Mouse (Mus musculus) kidney, embryonic 15.5 days (tissue): Measurements from ENCODE around the gene Chp1. TPM values are rescaled to one million over a fixed set of nuclear protein-coding genes. Genes with fewer than 3 reads are reported as not detected.

Experiments
- ATAC-seq: fragments of 200-750 bp; cut with Nextera tagmentation; replicated peaks from 2 replicates; pipeline ENCODE4 v1.8.0; 2017; ENCODE audit warnings: moderate TSS enrichment; ENCODE audit not compliant: low FRiP score
- H3K27ac ChIP-seq: fragments of 300-500 bp; sonication (generic); 2 replicates; pipeline ENCODE4 v1.5.1; 2015; ENCODE audit warnings: mild to moderate bottlenecking, inconsistent platforms
- H3K27me3 ChIP-seq: fragments of 300-500 bp; sonication (generic); 2 replicates; pipeline ENCODE4 v1.6.1; 2015; ENCODE audit warnings: inconsistent platforms
- H3K36me3 ChIP-seq: fragments of 300-500 bp; sonication (generic); 2 replicates; pipeline ENCODE4 v1.6.1; 2015; ENCODE audit warnings: inconsistent platforms
- H3K4me1 ChIP-seq: fragments of 300-500 bp; sonication (generic); 2 replicates; pipeline ENCODE4 v1.6.1; 2015; ENCODE audit warnings: inconsistent platforms
- H3K4me2 ChIP-seq: fragments of 300-500 bp; sonication (generic); 2 replicates; pipeline ENCODE4 v1.6.1; 2015; ENCODE audit warnings: moderate library complexity, mild to moderate bottlenecking, inconsistent platforms
- H3K4me3 ChIP-seq: fragments of 300-500 bp; sonication (generic); replicated peaks from 2 replicates; pipeline ENCODE4 v1.5.1; 2015; ENCODE audit warnings: mild to moderate bottlenecking, inconsistent platforms
- H3K9ac ChIP-seq: fragments of 300-500 bp; sonication (generic); 2 replicates; pipeline ENCODE4 v1.6.1; 2015; ENCODE audit warnings: mild to moderate bottlenecking, inconsistent platforms
- H3K9me3 ChIP-seq: fragments of 300-500 bp; sonication (generic); replicated peaks from 2 replicates; pipeline ENCODE4 v1.6.1; 2016; ENCODE audit warnings: inconsistent platforms
- WGBS: fragments of 180-500 bp; shearing (Covaris S2); methylation state at CpG from one replicate; pipeline ENCODE4 v1.1.7; 2015; ENCODE audit warnings: mixed read lengths; 5-methylcytosine and 5-hydroxymethylcytosine counted together
- polyA plus RNA-seq: library from polyadenylated mRNA; unstranded; fragments of >200 nt; fragmentation: Nextera tagmentation; extraction: Ambion mirVana; gene quantifications from 2 replicates; pipeline ENCODE4 v1.2.1, GENCODE M21; 2015

The Chp1 gene
- polyA plus RNA-seq, 1 experiment from 2014 or later: 60.3 TPM

- Histone ChIP-seq H3K4me3 (no peak overlapping the region), H3K27me3 (no peaks in the 10 kb centered on the region), H3K4me2 (no peak overlapping the region), H3K9me3 (no peaks in the 10 kb centered on the region), H3K36me3 (no peaks in the 10 kb centered on the region), H3K9ac (no peak overlapping the region), H3K4me1 (no peaks in the 10 kb centered on the region), H3K27ac (no peak overlapping the region)
- no peak for ATAC-seq
- WGBS: 81% methylated on average over 9 of the region's 9 CpGs
These were observed 8.7 kb upstream of the Chp1 start for GRCm38 (mm10) chr2:119538802-119539201.

- ATAC-seq: no peak
- H3K4me3 ChIP-seq: no peak overlapping the region
- no peak overlapping the region for H3K4me2 ChIP-seq
- H3K9ac ChIP-seq: no peak overlapping the region
- no peaks in the 10 kb centered on the region for H3K27me3 ChIP-seq
- H3K9me3 ChIP-seq: no peaks in the 10 kb centered on the region
- peaks cover 6% of the 10 kb centered on the region for H3K4me1 ChIP-seq
- H3K36me3 ChIP-seq: no peaks in the 10 kb centered on the region
- 24% methylated on average over 1 of the region's 1 CpGs for WGBS
- H3K27ac ChIP-seq: no peak overlapping the region
These were observed 5.4 kb upstream of the Chp1 start for GRCm38 (mm10) chr2:119542106-119542505.

GRCm38 (mm10) chr2:119543656-119544055 is 3.8 kb upstream of the Chp1 start:
- H3K36me3 ChIP-seq: no peaks in the 10 kb centered on the region
- 72% methylated on average over 2 of the region's 2 CpGs for WGBS
- ATAC-seq: no peak
- no peaks in the 10 kb centered on the region for H3K27me3 ChIP-seq
- no peak overlapping the region for H3K27ac ChIP-seq
- H3K9ac ChIP-seq: no peak overlapping the region
- H3K9me3 ChIP-seq: no peaks in the 10 kb centered on the region
- H3K4me3 ChIP-seq: no peak overlapping the region
- peaks cover 15% of the 10 kb centered on the region for H3K4me1 ChIP-seq
- no peak overlapping the region for H3K4me2 ChIP-seq

GRCm38 (mm10) chr2:119546848-119547521 is 512 bp upstream of the Chp1 start:
- Histone ChIP-seq H3K9ac (peak overlapping the region; percentile 50), H3K36me3 (no peaks in the 10 kb centered on the region), H3K27ac (peak overlapping the region; percentile 87), H3K9me3 (no peaks in the 10 kb centered on the region), H3K27me3 (no peaks in the 10 kb centered on the region), H3K4me1 (peaks cover 23% of the 10 kb centered on the region), H3K4me3 (peak overlapping the region; percentile 74), H3K4me2 (peak overlapping the region; percentile 82)
- peak; percentile 84 for ATAC-seq
- under 1% methylated on average over 30 of the region's 30 CpGs for WGBS

- peaks cover 23% of the 10 kb centered on the region for H3K4me1 ChIP-seq
- no peaks in the 10 kb centered on the region for H3K36me3 ChIP-seq
- H3K9me3 ChIP-seq: no peaks in the 10 kb centered on the region
- peak overlapping the region; percentile 72; the same call in 1 of the 2 replicates for H3K27ac ChIP-seq
- WGBS: 6% methylated on average over 3 of the region's 3 CpGs
- no peak for ATAC-seq
- H3K4me3 ChIP-seq: peak overlapping the region; percentile 74
- peak overlapping the region; percentile 82 for H3K4me2 ChIP-seq
- no peaks in the 10 kb centered on the region for H3K27me3 ChIP-seq
- peak overlapping the region; percentile 65 for H3K9ac ChIP-seq
These were observed 819 bp downstream of the Chp1 start for GRCm38 (mm10) chr2:119548371-119548660.

GRCm38 (mm10) chr2:119548691-119549090 is 1.2 kb downstream of the Chp1 start:
- Histone ChIP-seq H3K9me3 (no peaks in the 10 kb centered on the region), H3K27me3 (no peaks in the 10 kb centered on the region), H3K4me3 (peak overlapping the region; percentile 74), H3K36me3 (no peaks in the 10 kb centered on the region), H3K4me1 (peaks cover 23% of the 10 kb centered on the region), H3K27ac (no peak overlapping the region), H3K4me2 (peak overlapping the region; percentile 82), H3K9ac (peak overlapping the region; percentile 65)
- 72% methylated on average over 5 of the region's 5 CpGs for WGBS
- ATAC-seq: no peak

- no peak overlapping the region for H3K4me3 ChIP-seq
- H3K27me3 ChIP-seq: no peaks in the 10 kb centered on the region
- no peak overlapping the region for H3K4me2 ChIP-seq
- H3K27ac ChIP-seq: no peak overlapping the region
- WGBS: 83% methylated on average over 2 of the region's 2 CpGs
- peaks cover 23% of the 10 kb centered on the region for H3K4me1 ChIP-seq
- H3K9me3 ChIP-seq: no peaks in the 10 kb centered on the region
- ATAC-seq: no peak
- no peak overlapping the region for H3K9ac ChIP-seq
- H3K36me3 ChIP-seq: no peaks in the 10 kb centered on the region
These were observed 2.2 kb downstream of the Chp1 start for GRCm38 (mm10) chr2:119549678-119550077.

GRCm38 (mm10) chr2:119558039-119558438 is 10.5 kb downstream of the Chp1 start:
- no peak overlapping the region for H3K27ac ChIP-seq
- no peaks in the 10 kb centered on the region for H3K27me3 ChIP-seq
- ATAC-seq: no peak
- no peak overlapping the region for H3K9ac ChIP-seq
- 82% methylated on average over 3 of the region's 3 CpGs for WGBS
- H3K4me2 ChIP-seq: no peak overlapping the region
- no peak overlapping the region for H3K4me3 ChIP-seq
- no peaks in the 10 kb centered on the region for H3K9me3 ChIP-seq
- peaks cover 8% of the 10 kb centered on the region for H3K36me3 ChIP-seq
- peaks cover 11% of the 10 kb centered on the region for H3K4me1 ChIP-seq

- H3K4me1 ChIP-seq: peaks cover 11% of the 10 kb centered on the region
- H3K27ac ChIP-seq: peak overlapping the region; percentile 52
- no peak overlapping the region for H3K4me3 ChIP-seq
- peaks cover 14% of the 10 kb centered on the region for H3K36me3 ChIP-seq
- WGBS: 66% methylated on average over 7 of the region's 7 CpGs
- H3K9me3 ChIP-seq: no peaks in the 10 kb centered on the region
- H3K4me2 ChIP-seq: no peak overlapping the region
- ATAC-seq: no peak
- H3K27me3 ChIP-seq: no peaks in the 10 kb centered on the region
- no peak overlapping the region for H3K9ac ChIP-seq
These were observed 11.3 kb downstream of the Chp1 start for GRCm38 (mm10) chr2:119558737-119559340.

- H3K9ac ChIP-seq: no peak overlapping the region
- WGBS: 80% methylated on average over 3 of the region's 3 CpGs
- no peak overlapping the region for H3K4me3 ChIP-seq
- H3K36me3 ChIP-seq: peaks cover 18% of the 10 kb centered on the region
- no peak overlapping the region for H3K27ac ChIP-seq
- no peak overlapping the region for H3K4me2 ChIP-seq
- H3K9me3 ChIP-seq: no peaks in the 10 kb centered on the region
- no peaks in the 10 kb centered on the region for H3K27me3 ChIP-seq
- peaks cover 11% of the 10 kb centered on the region for H3K4me1 ChIP-seq
- ATAC-seq: no peak
These were observed 14.3 kb downstream of the Chp1 start for GRCm38 (mm10) chr2:119561794-119562193.

- Histone ChIP-seq H3K4me3 (no peak overlapping the region), H3K9ac (no peak overlapping the region), H3K27ac (no peak overlapping the region), H3K4me1 (no peaks in the 10 kb centered on the region), H3K9me3 (no peaks in the 10 kb centered on the region), H3K36me3 (peaks cover 18% of the 10 kb centered on the region), H3K27me3 (no peaks in the 10 kb centered on the region), H3K4me2 (no peak overlapping the region)
- ATAC-seq: no peak
- WGBS: 83% methylated on average over 4 of the region's 4 CpGs
These were observed 17.8 kb downstream of the Chp1 start for GRCm38 (mm10) chr2:119565284-119565683.

- H3K9me3 ChIP-seq: no peaks in the 10 kb centered on the region
- H3K4me3 ChIP-seq: no peak overlapping the region
- H3K4me1 ChIP-seq: no peaks in the 10 kb centered on the region
- 0 out of 2 replicates have a peak overlapping the region, but pooled peaks have one; percentile 18 for H3K27ac ChIP-seq
- no peak overlapping the region for H3K9ac ChIP-seq
- no peaks in the 10 kb centered on the region for H3K27me3 ChIP-seq
- ATAC-seq: peak; percentile 43; the same call in 1 of the 2 replicates
- WGBS: 73% methylated on average over 7 of the region's 7 CpGs
- H3K4me2 ChIP-seq: no peak overlapping the region
- H3K36me3 ChIP-seq: peaks cover 18% of the 10 kb centered on the region
These were observed 18.8 kb downstream of the Chp1 start for GRCm38 (mm10) chr2:119566182-119566855.
